Mouse (Mus musculus) small intestine, adult 2 months (tissue): Measurements from ENCODE around the gene Faf1.

Experiments
- CTCF ChIP-seq: fragments of 200-500 bp; IDR thresholded peaks from 2 replicates; pipeline ENCODE4 v1.5.1; 2012; ENCODE audit warnings: low read depth, mild to moderate bottlenecking, control low read depth, inconsistent platforms, low read length, moderate library complexity, mixed read lengths; ENCODE audit not compliant: insufficient replicate concordance, insufficient read length; ENCODE audit errors: extremely low read depth
- POLR2A ChIP-seq: fragments of 200-500 bp; IDR thresholded peaks from 2 replicates; pipeline ENCODE4 v1.6.1; 2012; ENCODE audit warnings: low read depth, mild to moderate bottlenecking, control low read depth, inconsistent platforms, low read length, moderate library complexity

GRCm38 (mm10) chr4:109653251-109653650, 23.1 kb upstream of the Faf1 start:
- no peak for TF ChIP-seq CTCF
- TF ChIP-seq POLR2A: no peak
